14 mouse cellular contexts compared by ENCODE assay signal in the genomic region with DNA sequence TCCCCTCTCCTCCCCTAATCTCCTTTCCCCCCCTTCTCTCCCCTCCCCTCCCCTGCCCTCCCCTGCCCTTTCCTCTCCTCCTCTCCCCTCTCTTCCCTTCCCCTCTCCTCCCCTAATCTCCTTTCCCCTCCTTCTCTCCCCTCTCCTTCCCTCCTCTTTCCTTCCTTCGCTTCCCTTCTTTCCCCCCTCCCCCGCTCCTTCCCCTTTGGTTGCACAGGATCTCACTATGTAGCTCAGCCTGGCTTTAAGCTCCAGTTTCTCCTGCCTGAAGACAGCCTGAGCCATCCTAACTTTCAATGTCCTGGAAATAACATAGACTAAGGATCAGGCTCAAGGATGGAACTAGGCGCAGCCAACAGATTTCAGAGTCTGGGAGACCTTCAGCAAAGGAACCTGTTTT. TPM values are rescaled to one million over a fixed set of nuclear protein-coding genes. Genes with fewer than 3 reads are reported as not detected.
DNase-seq lines count a peak whose midpoint lies in the region; ATAC-seq and TF ChIP-seq lines count a peak whose summit lies in the region.
"Had no signal": no experiment of that assay in that cellular context is flagged by ENCODE, and none has a peak within 500 bp of the region (broad histone marks: within the 10 kb centered on the region; RNA-seq: fewer than 3 reads in every experiment).

No protein-coding gene starts in this region.

- ATAC-seq in liver, embryonic 13.5 days (ENCODE audit: low read depth) = no peak
- no peak for ATAC-seq in granulocyte monocyte progenitor cell, adult 5-6 weeks (replicated peaks; ENCODE audit: poor library complexity, severe bottlenecking)
- no peak for ATAC-seq in megakaryocyte, adult 5-6 weeks (ENCODE audit: poor library complexity, severe bottlenecking)
- ATAC-seq: forebrain, embryonic 14.5 days; hindbrain, postnatal 0 days had no signal

- no peak for TF ChIP-seq POLR2A in kidney, adult 2 months (IDR thresholded peaks at IDR 0.05; ENCODE audit: low read depth, low read length)

- peak overlapping the region; percentile 93 for H3K4me2 ChIP-seq in liver, embryonic 13.5 days

- H3K9me3 ChIP-seq in liver, embryonic 13.5 days (replicated peaks) = no peaks in the 10 kb centered on the region

- no peak for DNase-seq in kidney, adult 2 months
- DNase-seq in kidney, adult 8-10 months = no peak
- DNase-seq in retina, postnatal 1 day = peak; percentile 54
- no peak for DNase-seq in retina, embryonic 14.5 days (ENCODE audit: low spot score)
- no peak for DNase-seq in liver, embryonic 13.5 days
- DNase-seq: adrenal gland, postnatal 36 days; cerebellum, adult 11-12 months; gastrocnemius, postnatal 25 days; lung, postnatal 14 days; thymus, postnatal 4 days had no signal

- no peak overlapping the region for H3K4me3 ChIP-seq in kidney, adult 2 months (ENCODE audit: insufficient read depth, low read depth, low read length)
- H3K4me3 ChIP-seq in liver, embryonic 13.5 days (replicated peaks) = peak overlapping the region; percentile 83

- 0 out of 2 replicates have a peak overlapping the region, but pooled peaks have one; percentile 10 for H3K27ac ChIP-seq in kidney, adult 2 months (ENCODE audit: insufficient read depth, low read depth, low read length)
- peak overlapping the region; percentile 98 for H3K27ac ChIP-seq in liver, embryonic 13.5 days
- H3K27ac ChIP-seq: hindbrain, postnatal 0 days had no signal

- H3K36me3 ChIP-seq in kidney, adult 2 months (ENCODE audit: control insufficient read depth, insufficient read depth, low read length) = no peaks in the 10 kb centered on the region
- H3K36me3 ChIP-seq in liver, embryonic 13.5 days = peaks cover 45% of the 10 kb centered on the region

- H3K4me1 ChIP-seq in kidney, adult 2 months (ENCODE audit: control insufficient read depth, insufficient read depth, low read length) = peaks cover 24% of the 10 kb centered on the region; the same call in 1 of the 2 replicates
- peaks cover 88% of the 10 kb centered on the region for H3K4me1 ChIP-seq in liver, embryonic 13.5 days (replicated peaks)

- peak overlapping the region; percentile 92 for H3K9ac ChIP-seq in liver, embryonic 13.5 days

- no peak for TF ChIP-seq CTCF in kidney, adult 2 months (conservative IDR thresholded peaks at IDR 0.05; ENCODE audit: insufficient read depth, insufficient read length, low read depth, low read length)

- no peaks in the 10 kb centered on the region for H3K27me3 ChIP-seq in kidney, adult 2 months (replicated peaks; ENCODE audit: control insufficient read depth, insufficient read depth, low read length)
- H3K27me3 ChIP-seq in liver, embryonic 13.5 days = no peaks in the 10 kb centered on the region

- 66% methylated on average over 3 of the region's 3 CpGs for WGBS in kidney, adult 2 months
- WGBS in liver, embryonic 13.5 days (ENCODE audit: insufficient replicate concordance) = 52% methylated on average over 3 of the region's 3 CpGs

RNA-seq across cellular contexts. Expression of gene Tgm2, which starts 2.4 kb away (rescaled TPM):
- polyA plus RNA-seq in kidney, adult 2 months (2012; rRNA removed) = 217 and 221 TPM in 2 replicates
- 63.8 and 68.2 TPM in 2 replicates for polyA plus RNA-seq in liver, embryonic 13.5 days (2015; fragmentation: Nextera tagmentation; extraction: Ambion mirVana)
- total RNA-seq in granulocyte monocyte progenitor cell, adult 5-6 weeks (2014; fragmentation: Nextera tagmentation) = not detected in 2 replicates
- total RNA-seq in granulocyte monocyte progenitor cell, adult 5-6 weeks (2017) = 0.04 and 0.21 TPM in 2 replicates
- 0.71 and 1.0 TPM in 2 replicates for total RNA-seq in megakaryocyte, adult 5-6 weeks (2015)
- total RNA-seq in megakaryocyte, adult 5-6 weeks (2017) = 2.1 and 2.6 TPM in 2 replicates
